Mouse (Mus musculus) cerebellum, adult 2 months (tissue): ENCODE data around the gene Nfkbid. TPM values are rescaled to one million over a fixed set of nuclear protein-coding genes. Genes with fewer than 3 reads are reported as not detected.

Experiments
- DNase-seq, 2 experiments: peaks; one replicate each; pipeline ENCODE4 v3.0.0; 2021
- H3K27ac ChIP-seq: fragments of 200-500 bp; 2 replicates; pipeline ENCODE4 v1.5.1; 2012; ENCODE audit warnings: low read length, control low read depth, inconsistent platforms; ENCODE audit not compliant: insufficient read depth
- H3K27me3 ChIP-seq: fragments of 200-500 bp; 2 replicates; pipeline ENCODE4 v1.6.1; 2012; ENCODE audit warnings: inconsistent platforms, mild to moderate bottlenecking, low read length, moderate library complexity; ENCODE audit not compliant: control insufficient read depth, insufficient read depth
- H3K4me1 ChIP-seq: fragments of 200-500 bp; 2 replicates; pipeline ENCODE4 v1.6.1; 2011; ENCODE audit warnings: low read length; ENCODE audit not compliant: control insufficient read depth, insufficient read depth
- H3K4me3 ChIP-seq: fragments of 200-500 bp; replicated peaks from 2 replicates; pipeline ENCODE3; 2011; ENCODE audit warnings: mild to moderate bottlenecking, low read depth, low read length, control low read depth; ENCODE audit not compliant: insufficient read depth
- CTCF ChIP-seq: fragments of 200-500 bp; IDR thresholded peaks from 2 replicates; pipeline ENCODE4 v1.5.1; 2011; ENCODE audit warnings: low read depth, mild to moderate bottlenecking, control low read depth, low read length, moderate library complexity, borderline replicate concordance; ENCODE audit not compliant: insufficient read depth
- POLR2A ChIP-seq: fragments of 200-500 bp; IDR thresholded peaks from 2 replicates; pipeline ENCODE4 v1.6.1; 2011; ENCODE audit warnings: low read length, control low read depth, borderline replicate concordance; ENCODE audit not compliant: insufficient read depth
- WGBS: fragments of 180-500 bp; shearing (Covaris S2); methylation state at CpG from one replicate; pipeline ENCODE4 v1.1.7; 2018; 5-methylcytosine and 5-hydroxymethylcytosine counted together
- polyA plus RNA-seq: library from polyadenylated mRNA; depleted of rRNA; stranded (reverse); fragments of >200 nt; gene quantifications from 2 replicates; pipeline ENCODE4 v1.2.3, GENCODE M21; 2012

The Nfkbid gene
- polyA plus RNA-seq, 1 experiment: 5.1 TPM

GRCm38 (mm10) chr7:30444154-30444970 is 22.8 kb downstream of the Nfkbid start:
- TF ChIP-seq POLR2A: no peak
- TF ChIP-seq CTCF: no peak
- H3K4me3 ChIP-seq: peak overlapping the region; percentile 68
- H3K27ac ChIP-seq: peak overlapping the region; percentile 65; the same call in 1 of the 2 replicates
- WGBS: 1% methylated on average over 38 of the region's 38 CpGs
- H3K27me3 ChIP-seq: no peaks in the 10 kb centered on the region
- DNase-seq: peak in 1 of 2 experiments; percentile 48
- 0 out of 2 replicates have a peak, but pooled peaks cover 3% of the 10 kb centered on the region for H3K4me1 ChIP-seq

GRCm38 (mm10) chr7:30444971-30445751 is 23.6 kb downstream of the Nfkbid start, which contains the start of gene Aplp1:
Aplp1 (minus strand) TSS chr7:30445535.
- Histone ChIP-seq H3K4me3 (peak within 1 kb of the TSS; percentile 68), H3K27ac (peak within 1 kb of the TSS; percentile 65), H3K4me1 (0 out of 2 replicates have a peak, but pooled peaks cover 3% of the 10 kb centered on the region), H3K27me3 (no peaks in the 10 kb centered on the region)
- WGBS: under 1% methylated on average over 72 of the region's 72 CpGs
- peak; percentile 83 to 85 for DNase-seq
- no peak for TF ChIP-seq CTCF
- 0 out of 2 replicates have a peak, but pooled peaks have one; percentile 15 for TF ChIP-seq POLR2A

GRCm38 (mm10) chr7:30450241-30450640 is 28.7 kb downstream of the Nfkbid start:
- WGBS: 65% methylated on average over 7 of the region's 7 CpGs
- DNase-seq: peak in 1 of 2 experiments; percentile 41
- H3K4me3 ChIP-seq: no peak overlapping the region
- peaks cover 4% of the 10 kb centered on the region; the same call in 1 of the 2 replicates for H3K4me1 ChIP-seq
- peaks cover 2% of the 10 kb centered on the region; the same call in 1 of the 2 replicates for H3K27me3 ChIP-seq
- H3K27ac ChIP-seq: no peak overlapping the region
- no peak for TF ChIP-seq POLR2A
- no peak for TF ChIP-seq CTCF

- no peak for DNase-seq
- WGBS: 25% methylated on average over 25 of the region's 25 CpGs
- TF ChIP-seq CTCF: no peak
- no peak for TF ChIP-seq POLR2A
- H3K27me3 ChIP-seq: peaks cover 2% of the 10 kb centered on the region; the same call in 1 of the 2 replicates
- H3K4me1 ChIP-seq: peaks cover 4% of the 10 kb centered on the region
- H3K4me3 ChIP-seq: no peak overlapping the region
- H3K27ac ChIP-seq: no peak overlapping the region
These were observed 31.8 kb downstream of the Nfkbid start for GRCm38 (mm10) chr7:30453327-30453726.

- no peak overlapping the region for H3K4me3 ChIP-seq
- 4% methylated on average over 25 of the region's 25 CpGs for WGBS
- no peak for TF ChIP-seq POLR2A
- no peak for TF ChIP-seq CTCF
- no peak for DNase-seq
- H3K27me3 ChIP-seq: peaks cover 2% of the 10 kb centered on the region; the same call in 1 of the 2 replicates
- H3K4me1 ChIP-seq: peaks cover 4% of the 10 kb centered on the region
- no peak overlapping the region for H3K27ac ChIP-seq
These were observed 32.2 kb downstream of the Nfkbid start for GRCm38 (mm10) chr7:30453766-30454165.

GRCm38 (mm10) chr7:30454259-30454658 is 32.7 kb downstream of the Nfkbid start:
- no peak overlapping the region for H3K4me3 ChIP-seq
- H3K27me3 ChIP-seq: peaks cover 2% of the 10 kb centered on the region; the same call in 1 of the 2 replicates
- 28% methylated on average over 6 of the region's 6 CpGs for WGBS
- H3K27ac ChIP-seq: no peak overlapping the region
- no peak for DNase-seq
- H3K4me1 ChIP-seq: peaks cover 4% of the 10 kb centered on the region
- TF ChIP-seq POLR2A (no peak), CTCF (no peak)

- DNase-seq: no peak
- Histone ChIP-seq H3K27ac (no peak overlapping the region), H3K4me3 (no peak overlapping the region), H3K4me1 (peaks cover 4% of the 10 kb centered on the region), H3K27me3 (peaks cover 2% of the 10 kb centered on the region; the same call in 1 of the 2 replicates)
- TF ChIP-seq CTCF (no peak), POLR2A (no peak)
- WGBS: 2% methylated on average over 9 of the region's 9 CpGs
These were observed 35.0 kb downstream of the Nfkbid start for GRCm38 (mm10) chr7:30456487-30456886.
